Mouse (Mus musculus): ENCODE results near the gene Smg7. TPM values are rescaled to one million over a fixed set of nuclear protein-coding genes. Genes with fewer than 3 reads are reported as not detected.
"Not testable (repeated sequence)": the region's sequence is repeated elsewhere in the genome, so short reads cannot be mapped to it uniquely, and the experiment has no call there.

Smg7 gene
- polyA plus RNA-seq, 1 experiment from 2014 or later, result 8.8 TPM

DNA sequence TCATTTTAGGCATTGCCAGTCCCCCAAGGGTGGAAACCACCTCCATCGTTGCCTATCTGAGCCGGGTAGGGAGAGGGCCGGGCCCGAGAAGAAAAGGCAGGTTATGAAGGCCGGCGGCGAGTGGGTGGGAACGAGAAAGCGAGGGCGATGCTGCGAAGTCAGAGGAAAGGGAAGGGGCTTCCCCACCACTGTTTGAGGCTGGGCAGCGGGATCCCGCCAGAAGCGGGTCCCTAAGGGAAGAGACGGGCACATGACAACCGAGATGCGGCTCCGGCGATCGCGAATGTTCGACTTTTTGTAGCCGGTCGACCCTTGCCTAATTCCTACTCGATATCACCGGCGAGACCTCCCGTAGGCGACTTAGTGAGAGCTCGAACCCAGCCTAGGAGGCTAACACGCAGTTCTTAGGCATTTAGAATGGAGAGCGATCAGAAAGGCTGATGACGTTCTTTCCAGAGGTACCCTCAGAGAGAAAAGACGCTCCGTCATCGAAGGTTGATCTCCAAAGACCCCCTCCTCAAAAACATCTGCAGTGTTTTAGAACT is 1.2 kb upstream of the Smg7 start:
- ATAC-seq (ENCODE audit: insufficient read depth), result 0 out of 2 replicates have a peak, but pooled peaks have one; percentile 5
- Histone ChIP-seq H3K27ac (replicated peaks) (peak overlapping the region; percentile 99), H3K27me3 (no peaks in the 10 kb centered on the region), H3K4me2 (peak overlapping the region; percentile 92), H3K9me3 (replicated peaks) (no peaks in the 10 kb centered on the region), H3K36me3 (replicated peaks) (0 out of 2 replicates have a peak, but pooled peaks cover 2% of the 10 kb centered on the region), H3K9ac (peak overlapping the region; percentile 93), H3K4me1 (replicated peaks) (peaks cover 37% of the 10 kb centered on the region), H3K4me3 (replicated peaks) (peak overlapping the region; percentile 96)
- under 1% methylated on average over 36 of the region's 36 CpGs for WGBS (ENCODE audit: insufficient replicate concordance)

DNA sequence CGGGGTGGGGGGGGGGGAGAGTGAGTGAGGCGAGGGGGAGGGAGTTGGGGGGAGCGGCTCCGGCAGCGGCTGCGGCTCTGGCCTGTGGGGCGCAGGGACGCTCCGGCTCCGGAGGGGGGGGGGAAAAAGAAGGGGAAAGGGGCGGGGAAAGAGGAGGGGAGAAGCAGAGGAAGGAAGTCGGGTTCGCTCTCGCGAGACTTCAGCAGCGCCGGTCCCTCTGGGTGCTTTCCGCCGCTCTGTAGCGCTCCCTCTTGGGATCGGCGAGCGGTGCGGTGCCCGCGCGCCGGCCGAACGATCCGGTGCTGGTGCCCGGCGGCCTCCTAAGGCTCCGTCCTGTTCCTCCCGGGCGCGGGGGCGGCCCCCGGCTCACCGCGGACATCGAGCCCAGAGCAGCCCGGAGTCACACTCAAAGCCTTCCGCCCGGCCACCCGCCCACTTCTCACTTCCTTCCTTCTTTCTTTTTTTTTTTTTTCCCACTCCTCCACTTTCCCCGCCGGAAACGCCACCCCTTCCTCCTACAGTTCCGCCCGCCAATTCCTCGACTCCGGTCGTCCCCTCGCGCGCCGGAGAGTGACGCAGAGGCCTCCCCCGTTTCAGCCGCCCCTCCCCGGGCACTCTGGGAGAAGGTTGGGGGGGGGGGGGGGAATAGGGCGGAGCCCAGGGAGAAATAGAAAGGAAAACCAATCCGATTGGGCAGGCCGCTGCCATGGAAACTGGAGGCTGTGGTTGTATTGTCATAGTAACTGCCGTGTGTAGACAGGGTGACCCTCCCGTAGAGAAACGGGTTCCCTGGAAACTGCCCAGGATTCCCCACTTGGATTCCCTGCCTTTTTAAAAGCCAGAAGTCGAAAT is 445 bp upstream of the Smg7 start:
- ATAC-seq (ENCODE audit: insufficient read depth), result peak; percentile 85
- Histone ChIP-seq H3K36me3 (replicated peaks) (0 out of 2 replicates have a peak, but pooled peaks cover 4% of the 10 kb centered on the region), H3K27ac (replicated peaks) (peak overlapping the region; percentile 99), H3K4me2 (peak overlapping the region; percentile 92), H3K9ac (peak overlapping the region; percentile 93), H3K27me3 (no peaks in the 10 kb centered on the region), H3K4me1 (replicated peaks) (peaks cover 40% of the 10 kb centered on the region), H3K9me3 (replicated peaks) (no peaks in the 10 kb centered on the region), H3K4me3 (replicated peaks) (peak overlapping the region; percentile 96)
- 1% methylated on average over 59 of the region's 69 CpGs for WGBS (ENCODE audit: insufficient replicate concordance)

DNA sequence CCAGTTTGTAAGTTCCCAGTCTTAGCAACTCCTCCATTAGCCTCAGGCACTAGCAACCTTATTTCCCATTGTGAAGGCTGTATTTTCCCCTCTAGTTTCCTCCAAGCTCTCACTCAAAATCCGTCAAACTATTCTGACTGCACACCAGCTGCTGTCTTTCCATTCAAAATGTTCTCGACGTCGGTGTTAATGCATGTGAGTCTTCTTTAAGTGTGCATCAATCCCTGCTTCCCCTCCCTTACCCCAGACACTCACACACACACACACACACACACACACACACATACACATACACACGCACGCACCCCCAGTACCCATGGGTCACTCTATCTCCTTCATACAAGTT is 1.1 kb downstream of the Smg7 start:
- Histone ChIP-seq H3K4me1 (replicated peaks) (peaks cover 40% of the 10 kb centered on the region), H3K27me3 (no peaks in the 10 kb centered on the region), H3K9me3 (replicated peaks) (no peaks in the 10 kb centered on the region), H3K9ac (peak overlapping the region; percentile 93), H3K4me3 (replicated peaks) (peak overlapping the region; percentile 96), H3K27ac (replicated peaks) (peak overlapping the region; percentile 99), H3K4me2 (peak overlapping the region; percentile 92), H3K36me3 (replicated peaks) (0 out of 2 replicates have a peak, but pooled peaks cover 4% of the 10 kb centered on the region)
- no peak for ATAC-seq (ENCODE audit: insufficient read depth)
- WGBS (ENCODE audit: insufficient replicate concordance), result 2% methylated on average over 6 of the region's 6 CpGs

DNA sequence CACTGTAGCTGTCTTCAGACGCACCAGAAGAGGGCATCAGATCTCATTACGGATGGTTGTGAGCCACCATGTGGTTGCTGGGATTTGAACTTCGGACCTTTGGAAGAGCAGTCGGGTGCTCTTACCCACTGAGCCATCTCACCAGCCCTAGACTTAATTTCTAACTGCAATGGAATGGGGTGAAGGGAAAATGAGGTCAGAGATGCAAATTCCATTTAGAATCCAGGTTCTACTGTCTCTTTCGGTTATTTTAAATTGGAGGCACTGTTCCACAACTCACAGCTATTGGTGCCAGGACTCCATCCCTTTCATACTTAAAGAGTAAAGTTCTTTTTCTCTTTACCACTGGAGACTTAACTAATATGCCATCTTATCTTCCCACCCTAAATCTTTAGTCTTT is 14.4 kb downstream of the Smg7 start:
- H3K9me3 ChIP-seq (replicated peaks); H3K4me3 ChIP-seq (replicated peaks); H3K9ac ChIP-seq; H3K36me3 ChIP-seq (replicated peaks); H3K4me2 ChIP-seq; ATAC-seq (ENCODE audit: insufficient read depth); H3K4me1 ChIP-seq (replicated peaks); H3K27me3 ChIP-seq; H3K27ac ChIP-seq (replicated peaks): not testable (repeated sequence)
- WGBS (ENCODE audit: insufficient replicate concordance), result 78% methylated on average over 4 of the region's 5 CpGs

DNA sequence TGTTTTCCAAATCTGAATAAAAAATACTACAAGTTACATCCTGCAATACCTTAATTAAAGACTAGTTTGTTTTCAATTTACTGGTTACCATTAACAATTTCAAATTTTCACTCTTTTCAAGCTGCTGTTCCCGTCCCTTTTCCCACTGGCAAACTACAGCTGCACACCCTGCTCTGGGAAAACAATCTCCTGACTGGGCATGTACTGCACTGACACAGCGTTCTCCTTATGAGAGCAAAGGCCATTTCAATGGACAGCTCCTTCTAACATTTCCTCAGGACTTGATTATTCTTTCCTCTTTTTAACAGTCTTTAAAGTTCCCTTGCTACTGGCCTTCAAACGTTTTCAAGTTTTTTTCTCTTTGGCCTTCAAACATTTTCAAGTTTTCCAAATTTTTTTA is 31.4 kb downstream of the Smg7 start:
- H3K4me1 ChIP-seq (replicated peaks), result 0 out of 2 replicates have a peak, but pooled peaks cover 4% of the 10 kb centered on the region
- 69% methylated on average over 3 of the region's 3 CpGs for WGBS (ENCODE audit: insufficient replicate concordance)

DNA sequence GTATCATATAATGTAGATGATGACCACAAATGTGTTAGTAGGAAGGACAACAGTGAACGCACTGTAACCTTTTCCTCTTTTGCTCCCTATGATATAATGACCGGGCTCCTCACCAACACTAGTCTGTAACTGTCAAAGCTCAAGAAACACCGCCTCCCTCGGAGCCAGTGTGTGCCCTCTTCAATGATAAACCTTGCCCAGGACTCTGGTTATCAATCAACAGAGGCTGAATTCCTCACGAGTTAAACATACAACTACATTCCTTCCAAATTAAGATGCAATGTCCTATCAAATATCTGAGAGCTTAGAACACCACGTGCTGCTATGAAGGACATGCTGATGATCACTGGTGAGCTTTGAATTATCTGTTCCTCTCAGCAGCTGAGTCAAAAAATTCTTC is 32.5 kb downstream of the Smg7 start:
- H3K9me3 ChIP-seq (replicated peaks), result no peaks in the 10 kb centered on the region
- H3K4me1 ChIP-seq (replicated peaks), result 0 out of 2 replicates have a peak, but pooled peaks cover 4% of the 10 kb centered on the region
- no peak overlapping the region for H3K9ac ChIP-seq
- 59% methylated on average over 6 of the region's 6 CpGs for WGBS (ENCODE audit: insufficient replicate concordance)
- ATAC-seq (ENCODE audit: insufficient read depth), result no peak
- H3K27me3 ChIP-seq, result no peaks in the 10 kb centered on the region
- H3K4me3 ChIP-seq (replicated peaks), result no peak overlapping the region
- peaks cover 37% of the 10 kb centered on the region for H3K36me3 ChIP-seq (replicated peaks)
- no peak overlapping the region for H3K4me2 ChIP-seq
- no peak overlapping the region for H3K27ac ChIP-seq (replicated peaks)

More for the DNA sequence above, 31.4 kb downstream of the Smg7 start:
- Histone ChIP-seq H3K4me2 (no peak overlapping the region), H3K9ac (no peak overlapping the region), H3K36me3 (replicated peaks) (peaks cover 28% of the 10 kb centered on the region), H3K9me3 (replicated peaks) (no peaks in the 10 kb centered on the region), H3K4me3 (replicated peaks) (no peak overlapping the region), H3K27ac (replicated peaks) (no peak overlapping the region), H3K27me3 (no peaks in the 10 kb centered on the region)
- ATAC-seq (ENCODE audit: insufficient read depth), result no peak

DNA sequence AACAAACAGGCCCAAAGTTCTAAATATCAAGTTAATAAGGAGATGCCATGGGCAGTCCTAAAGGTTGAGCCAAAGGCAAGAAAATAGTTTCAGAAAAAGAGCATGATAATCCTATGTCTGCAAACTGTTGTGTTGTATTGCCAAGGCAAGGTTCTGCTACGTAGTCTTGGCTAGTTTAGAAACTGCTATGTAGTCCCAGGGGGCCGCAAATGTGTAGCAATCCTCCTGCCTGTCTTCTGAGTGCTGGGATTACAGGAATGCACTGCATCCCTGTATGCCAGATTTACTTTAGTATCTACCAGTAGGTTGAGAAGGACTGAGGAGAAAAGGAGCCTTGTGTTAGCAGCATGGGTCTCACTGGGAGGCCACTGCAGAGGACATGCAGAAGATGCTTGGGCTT is 55.6 kb downstream of the Smg7 start:
- H3K36me3 ChIP-seq (replicated peaks), result peaks cover 77% of the 10 kb centered on the region

DNA sequence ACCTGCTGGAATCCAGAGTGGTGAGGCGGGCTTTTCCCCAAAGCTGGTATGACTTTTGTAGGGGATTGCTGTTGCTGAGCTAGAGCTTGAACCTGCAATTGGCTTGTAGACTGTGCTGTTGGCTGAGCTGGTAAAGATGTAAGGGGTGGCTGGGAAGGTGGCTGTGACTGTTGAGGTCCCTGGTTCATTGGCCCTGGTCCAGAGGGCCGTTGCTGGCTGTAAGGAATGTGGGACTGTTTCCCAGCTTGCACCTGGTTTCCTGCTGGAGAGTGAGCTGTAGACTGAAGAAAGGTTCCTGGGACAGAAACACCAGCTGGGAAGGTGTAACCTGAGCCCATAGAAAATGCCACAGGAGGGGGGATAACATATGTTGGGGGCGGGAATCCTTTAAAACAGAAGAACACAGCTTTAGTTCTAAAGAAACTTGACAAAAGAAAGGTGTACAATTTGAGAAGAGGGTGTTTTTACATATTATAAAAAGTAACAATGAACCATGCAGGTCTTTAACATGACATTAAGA is 57.2 kb downstream of the Smg7 start:
- H3K4me2 ChIP-seq, result no peak overlapping the region
- H3K27ac ChIP-seq (replicated peaks), result no peak overlapping the region
- no peak for ATAC-seq (ENCODE audit: insufficient read depth)
- H3K4me1 ChIP-seq (replicated peaks), result no peaks in the 10 kb centered on the region
- no peaks in the 10 kb centered on the region for H3K9me3 ChIP-seq (replicated peaks)
- no peak overlapping the region for H3K4me3 ChIP-seq (replicated peaks)
- H3K36me3 ChIP-seq (replicated peaks), result peaks cover 77% of the 10 kb centered on the region
- no peaks in the 10 kb centered on the region for H3K27me3 ChIP-seq
- 82% methylated on average over 3 of the region's 3 CpGs for WGBS (ENCODE audit: insufficient replicate concordance)
- H3K9ac ChIP-seq, result no peak overlapping the region

More for the DNA sequence above, 55.6 kb downstream of the Smg7 start:
- Histone ChIP-seq H3K27me3 (no peaks in the 10 kb centered on the region), H3K9me3 (replicated peaks) (no peaks in the 10 kb centered on the region), H3K9ac (no peak overlapping the region), H3K4me1 (replicated peaks) (no peaks in the 10 kb centered on the region), H3K4me3 (replicated peaks) (no peak overlapping the region), H3K4me2 (no peak overlapping the region), H3K27ac (replicated peaks) (no peak overlapping the region)
- WGBS (ENCODE audit: insufficient replicate concordance), result 86% methylated on average over 2 of the region's 2 CpGs
- no peak for ATAC-seq (ENCODE audit: insufficient read depth)

DNA sequence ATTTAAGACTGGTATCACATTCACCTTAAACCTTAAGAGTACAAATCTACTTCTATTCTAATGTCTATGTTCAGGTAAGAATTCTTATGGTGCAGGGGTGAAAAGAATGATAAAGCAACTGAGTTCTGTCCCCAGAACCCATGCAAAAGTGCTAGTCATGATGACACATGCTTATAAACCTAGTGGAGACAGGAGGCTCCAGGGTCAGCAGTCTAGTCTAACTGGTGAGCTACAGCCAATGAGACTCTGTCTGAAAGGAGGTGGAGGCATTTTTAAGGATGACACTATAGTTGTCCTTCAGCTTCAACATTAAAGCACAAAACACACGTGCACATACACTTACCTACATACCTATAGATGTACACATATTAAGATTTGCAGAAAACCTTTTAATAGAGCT is 57.8 kb downstream of the Smg7 start:
- H3K4me2 ChIP-seq, result no peak overlapping the region
- peaks cover 81% of the 10 kb centered on the region for H3K36me3 ChIP-seq (replicated peaks)
- H3K27ac ChIP-seq (replicated peaks), result no peak overlapping the region
- no peak overlapping the region for H3K9ac ChIP-seq
- 64% methylated on average over 1 of the region's 1 CpGs for WGBS (ENCODE audit: insufficient replicate concordance)
- no peak overlapping the region for H3K4me3 ChIP-seq (replicated peaks)
- H3K4me1 ChIP-seq (replicated peaks), result no peaks in the 10 kb centered on the region
- H3K9me3 ChIP-seq (replicated peaks), result no peaks in the 10 kb centered on the region
- no peaks in the 10 kb centered on the region for H3K27me3 ChIP-seq
- no peak for ATAC-seq (ENCODE audit: insufficient read depth)

DNA sequence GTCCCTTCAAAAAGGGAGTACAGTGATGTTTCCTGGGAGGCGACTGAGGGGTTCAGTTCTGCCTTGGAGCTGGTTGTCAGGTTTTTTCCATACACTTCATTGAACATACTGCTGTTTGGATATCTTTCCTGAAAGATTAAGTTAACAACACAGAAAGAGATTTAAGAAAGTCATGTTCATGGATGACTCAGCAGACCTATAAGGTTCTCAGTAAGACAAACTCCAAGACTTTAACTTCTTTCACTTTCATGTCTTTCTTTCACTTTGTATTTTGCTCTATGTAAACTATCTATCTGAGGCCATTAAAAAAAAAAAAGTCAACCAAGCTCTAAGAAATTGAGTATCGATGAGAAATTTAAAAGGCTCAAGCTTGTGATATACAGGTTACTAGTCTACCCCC is 61.4 kb downstream of the Smg7 start:
- 86% methylated on average over 2 of the region's 2 CpGs for WGBS (ENCODE audit: insufficient replicate concordance)
- H3K9me3 ChIP-seq (replicated peaks), result no peaks in the 10 kb centered on the region
- H3K36me3 ChIP-seq (replicated peaks), result peaks cover 83% of the 10 kb centered on the region
- no peak overlapping the region for H3K27ac ChIP-seq (replicated peaks)
- H3K27me3 ChIP-seq, result no peaks in the 10 kb centered on the region
- no peaks in the 10 kb centered on the region for H3K4me1 ChIP-seq (replicated peaks)
- no peak overlapping the region for H3K4me2 ChIP-seq
- no peak overlapping the region for H3K4me3 ChIP-seq (replicated peaks)
- H3K9ac ChIP-seq, result no peak overlapping the region
- no peak for ATAC-seq (ENCODE audit: insufficient read depth)

DNA sequence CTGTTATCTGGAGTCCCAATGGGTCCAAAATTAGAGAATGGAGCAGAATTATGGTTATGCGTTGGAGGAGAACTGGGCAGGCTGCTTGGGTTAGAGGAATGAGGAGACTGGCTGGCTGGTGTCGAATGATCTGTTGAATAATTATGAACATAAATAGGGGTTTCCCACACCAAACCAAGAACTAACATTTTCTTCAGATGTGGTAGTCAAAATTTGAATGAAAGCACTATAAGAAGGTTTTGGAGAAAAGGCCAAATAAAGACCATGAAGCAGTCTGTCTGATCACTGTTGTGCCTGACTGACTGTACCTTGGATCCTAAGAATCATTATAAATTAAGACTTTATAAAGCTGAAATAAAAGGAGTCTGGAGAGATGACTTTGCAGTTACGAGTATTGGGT is 62.1 kb downstream of the Smg7 start:
- 76% methylated on average over 3 of the region's 3 CpGs for WGBS (ENCODE audit: insufficient replicate concordance)
- H3K36me3 ChIP-seq (replicated peaks), result peaks cover 83% of the 10 kb centered on the region
- no peaks in the 10 kb centered on the region for H3K27me3 ChIP-seq
- H3K9ac ChIP-seq, result no peak overlapping the region
- H3K4me1 ChIP-seq (replicated peaks), result no peaks in the 10 kb centered on the region
- H3K9me3 ChIP-seq (replicated peaks), result no peaks in the 10 kb centered on the region
- no peak overlapping the region for H3K4me3 ChIP-seq (replicated peaks)
- ATAC-seq (ENCODE audit: insufficient read depth), result no peak
- H3K4me2 ChIP-seq, result no peak overlapping the region
- no peak overlapping the region for H3K27ac ChIP-seq (replicated peaks)
